Mouse (Mus musculus): ENCODE results near the gene Gpc6. TPM values are rescaled to one million over a fixed set of nuclear protein-coding genes. Genes with fewer than 3 reads are reported as not detected.

Gene Gpc6
- polyA plus RNA-seq, 1 experiment from 2014 or later: 19.3 TPM

GRCm38 (mm10) chr14:117015333-117015922 is 90.3 kb downstream of the Gpc6 start:
- 37% methylated on average over 4 of the region's 4 CpGs for WGBS
- Histone ChIP-seq H3K4me1 (ENCODE audit: control insufficient read depth, insufficient read depth, low read depth, low read length) (peaks cover 4% of the 10 kb centered on the region; the same call in 1 of the 2 replicates), H3K27me3 (replicated peaks; ENCODE audit: control insufficient read depth, insufficient read depth, low read length) (no peaks in the 10 kb centered on the region), H3K4me3 (ENCODE audit: low read length) (no peak overlapping the region), H3K9ac (ENCODE audit: low read depth, low read length) (no peak overlapping the region), H3K9me3 (ENCODE audit: control insufficient read depth, low read length) (no peaks in the 10 kb centered on the region), H3K4me2 (ENCODE audit: low read length) (no peak overlapping the region), H3K36me3 (ENCODE audit: control insufficient read depth, insufficient read depth, low read length) (no peaks in the 10 kb centered on the region), H3K27ac (ENCODE audit: low read depth, low read length) (no peak overlapping the region)
- ATAC-seq: no peak

- ATAC-seq: no peak
- Histone ChIP-seq H3K36me3 (ENCODE audit: control insufficient read depth, insufficient read depth, low read length) (no peaks in the 10 kb centered on the region), H3K9ac (ENCODE audit: low read depth, low read length) (no peak overlapping the region), H3K9me3 (ENCODE audit: control insufficient read depth, low read length) (no peaks in the 10 kb centered on the region), H3K4me3 (ENCODE audit: low read length) (no peak overlapping the region), H3K4me2 (ENCODE audit: low read length) (no peak overlapping the region), H3K4me1 (ENCODE audit: control insufficient read depth, insufficient read depth, low read depth, low read length) (peaks cover 4% of the 10 kb centered on the region; the same call in 1 of the 2 replicates), H3K27me3 (replicated peaks; ENCODE audit: control insufficient read depth, insufficient read depth, low read length) (no peaks in the 10 kb centered on the region), H3K27ac (ENCODE audit: low read depth, low read length) (no peak overlapping the region)
- WGBS: 65% methylated on average over 5 of the region's 5 CpGs
Measured at GRCm38 (mm10) chr14:117022180-117022799, 97.2 kb downstream of the Gpc6 start.

- Histone ChIP-seq H3K4me2 (ENCODE audit: low read length) (no peak overlapping the region), H3K27me3 (replicated peaks; ENCODE audit: control insufficient read depth, insufficient read depth, low read length) (no peaks in the 10 kb centered on the region), H3K4me3 (ENCODE audit: low read length) (no peak overlapping the region), H3K9ac (ENCODE audit: low read depth, low read length) (no peak overlapping the region), H3K36me3 (ENCODE audit: control insufficient read depth, insufficient read depth, low read length) (no peaks in the 10 kb centered on the region), H3K4me1 (ENCODE audit: control insufficient read depth, insufficient read depth, low read depth, low read length) (no peaks in the 10 kb centered on the region), H3K9me3 (ENCODE audit: control insufficient read depth, low read length) (no peaks in the 10 kb centered on the region), H3K27ac (ENCODE audit: low read depth, low read length) (no peak overlapping the region)
- ATAC-seq: no peak
- 69% methylated on average over 4 of the region's 4 CpGs for WGBS
Measured at GRCm38 (mm10) chr14:117034146-117034545, 109.0 kb downstream of the Gpc6 start.

GRCm38 (mm10) chr14:117041017-117041416 is 115.9 kb downstream of the Gpc6 start:
- H3K4me3 ChIP-seq (ENCODE audit: low read length): no peak overlapping the region
- H3K9me3 ChIP-seq (ENCODE audit: control insufficient read depth, low read length): no peaks in the 10 kb centered on the region
- H3K27ac ChIP-seq (ENCODE audit: low read depth, low read length): no peak overlapping the region
- no peak overlapping the region for H3K9ac ChIP-seq (ENCODE audit: low read depth, low read length)
- H3K4me2 ChIP-seq (ENCODE audit: low read length): no peak overlapping the region
- H3K27me3 ChIP-seq (replicated peaks; ENCODE audit: control insufficient read depth, insufficient read depth, low read length): no peaks in the 10 kb centered on the region
- H3K4me1 ChIP-seq (ENCODE audit: control insufficient read depth, insufficient read depth, low read depth, low read length): no peaks in the 10 kb centered on the region
- ATAC-seq: peak; percentile 61; the same call in 1 of the 2 replicates
- 41% methylated on average over 5 of the region's 5 CpGs for WGBS
- H3K36me3 ChIP-seq (ENCODE audit: control insufficient read depth, insufficient read depth, low read length): no peaks in the 10 kb centered on the region

- no peak overlapping the region for H3K4me2 ChIP-seq (ENCODE audit: low read length)
- no peaks in the 10 kb centered on the region for H3K27me3 ChIP-seq (replicated peaks; ENCODE audit: control insufficient read depth, insufficient read depth, low read length)
- no peak overlapping the region for H3K9ac ChIP-seq (ENCODE audit: low read depth, low read length)
- H3K27ac ChIP-seq (ENCODE audit: low read depth, low read length): no peak overlapping the region
- H3K4me1 ChIP-seq (ENCODE audit: control insufficient read depth, insufficient read depth, low read depth, low read length): no peaks in the 10 kb centered on the region; the same call in 1 of the 2 replicates
- no peaks in the 10 kb centered on the region for H3K36me3 ChIP-seq (ENCODE audit: control insufficient read depth, insufficient read depth, low read length)
- no peak overlapping the region for H3K4me3 ChIP-seq (ENCODE audit: low read length)
- ATAC-seq: no peak
- WGBS: 62% methylated on average over 2 of the region's 2 CpGs
- H3K9me3 ChIP-seq (ENCODE audit: control insufficient read depth, low read length): no peaks in the 10 kb centered on the region
Measured at GRCm38 (mm10) chr14:117048951-117049350, 123.8 kb downstream of the Gpc6 start.

GRCm38 (mm10) chr14:117050877-117051276 is 125.8 kb downstream of the Gpc6 start:
- no peaks in the 10 kb centered on the region for H3K27me3 ChIP-seq (replicated peaks; ENCODE audit: control insufficient read depth, insufficient read depth, low read length)
- no peaks in the 10 kb centered on the region; the same call in 1 of the 2 replicates for H3K4me1 ChIP-seq (ENCODE audit: control insufficient read depth, insufficient read depth, low read depth, low read length)
- H3K4me3 ChIP-seq (ENCODE audit: low read length): no peak overlapping the region
- 68% methylated on average over 8 of the region's 8 CpGs for WGBS
- H3K9me3 ChIP-seq (ENCODE audit: control insufficient read depth, low read length): no peaks in the 10 kb centered on the region
- no peak overlapping the region for H3K4me2 ChIP-seq (ENCODE audit: low read length)
- H3K36me3 ChIP-seq (ENCODE audit: control insufficient read depth, insufficient read depth, low read length): no peaks in the 10 kb centered on the region
- ATAC-seq: no peak
- H3K27ac ChIP-seq (ENCODE audit: low read depth, low read length): no peak overlapping the region
- H3K9ac ChIP-seq (ENCODE audit: low read depth, low read length): no peak overlapping the region

- no peaks in the 10 kb centered on the region; the same call in 1 of the 2 replicates for H3K4me1 ChIP-seq (ENCODE audit: control insufficient read depth, insufficient read depth, low read depth, low read length)
- no peaks in the 10 kb centered on the region for H3K9me3 ChIP-seq (ENCODE audit: control insufficient read depth, low read length)
- no peak overlapping the region for H3K9ac ChIP-seq (ENCODE audit: low read depth, low read length)
- H3K4me2 ChIP-seq (ENCODE audit: low read length): no peak overlapping the region
- no peaks in the 10 kb centered on the region for H3K27me3 ChIP-seq (replicated peaks; ENCODE audit: control insufficient read depth, insufficient read depth, low read length)
- no peak overlapping the region for H3K4me3 ChIP-seq (ENCODE audit: low read length)
- 54% methylated on average over 6 of the region's 6 CpGs for WGBS
- no peak overlapping the region for H3K27ac ChIP-seq (ENCODE audit: low read depth, low read length)
- no peaks in the 10 kb centered on the region for H3K36me3 ChIP-seq (ENCODE audit: control insufficient read depth, insufficient read depth, low read length)
- no peak for ATAC-seq
Measured at GRCm38 (mm10) chr14:117053361-117053760, 128.2 kb downstream of the Gpc6 start.

GRCm38 (mm10) chr14:117055134-117055533 is 130.0 kb downstream of the Gpc6 start:
- H3K4me2 ChIP-seq (ENCODE audit: low read length): no peak overlapping the region
- H3K4me1 ChIP-seq (ENCODE audit: control insufficient read depth, insufficient read depth, low read depth, low read length): peaks cover 3% of the 10 kb centered on the region; the same call in 1 of the 2 replicates
- H3K4me3 ChIP-seq (ENCODE audit: low read length): no peak overlapping the region
- no peak overlapping the region for H3K27ac ChIP-seq (ENCODE audit: low read depth, low read length)
- H3K36me3 ChIP-seq (ENCODE audit: control insufficient read depth, insufficient read depth, low read length): no peaks in the 10 kb centered on the region
- H3K9ac ChIP-seq (ENCODE audit: low read depth, low read length): no peak overlapping the region
- WGBS: 78% methylated on average over 2 of the region's 2 CpGs
- ATAC-seq: no peak
- H3K9me3 ChIP-seq (ENCODE audit: control insufficient read depth, low read length): no peaks in the 10 kb centered on the region
- H3K27me3 ChIP-seq (replicated peaks; ENCODE audit: control insufficient read depth, insufficient read depth, low read length): no peaks in the 10 kb centered on the region

- H3K9me3 ChIP-seq (ENCODE audit: control insufficient read depth, low read length): no peaks in the 10 kb centered on the region
- no peak overlapping the region for H3K4me3 ChIP-seq (ENCODE audit: low read length)
- H3K4me2 ChIP-seq (ENCODE audit: low read length): no peak overlapping the region
- ATAC-seq: 0 out of 2 replicates have a peak, but pooled peaks have one; percentile 30
- H3K9ac ChIP-seq (ENCODE audit: low read depth, low read length): no peak overlapping the region
- no peaks in the 10 kb centered on the region for H3K36me3 ChIP-seq (ENCODE audit: control insufficient read depth, insufficient read depth, low read length)
- no peaks in the 10 kb centered on the region for H3K27me3 ChIP-seq (replicated peaks; ENCODE audit: control insufficient read depth, insufficient read depth, low read length)
- no peak overlapping the region for H3K27ac ChIP-seq (ENCODE audit: low read depth, low read length)
- 0 out of 2 replicates have a peak, but pooled peaks cover 3% of the 10 kb centered on the region for H3K4me1 ChIP-seq (ENCODE audit: control insufficient read depth, insufficient read depth, low read depth, low read length)
- 40% methylated on average over 2 of the region's 2 CpGs for WGBS
Measured at GRCm38 (mm10) chr14:117061078-117061477, 136.0 kb downstream of the Gpc6 start.
